Mouse (Mus musculus): ENCODE data around the gene Por. TPM values are rescaled to one million over a fixed set of nuclear protein-coding genes. Genes with fewer than 3 reads are reported as not detected.

Gene Por
- total RNA-seq (2021) (100 to 1,000 TPM; 265 to 364 TPM), polyA plus RNA-seq (2012; rRNA removed) (371 and 563 TPM in 2 replicates)
- long read RNA-seq, transcript Por-201 (16 exons, 2,636 nt): major isoform, 168 of 241 reads
- long read RNA-seq, partial matches to known transcripts: 41 of 241 reads
- long read RNA-seq, other reads (novel, unspliced or antisense): 32 of 241 reads

- DNase-seq: no peak
These were observed at the start of gene Por for GRCm38 (mm10) chr5:135669741-135670275. Gene Por, plus strand, starts transcription at chr5:135670033.

- DNase-seq: no peak
These were observed 49.3 kb upstream of the Por start for GRCm38 (mm10) chr5:135620526-135620925.

DNA sequence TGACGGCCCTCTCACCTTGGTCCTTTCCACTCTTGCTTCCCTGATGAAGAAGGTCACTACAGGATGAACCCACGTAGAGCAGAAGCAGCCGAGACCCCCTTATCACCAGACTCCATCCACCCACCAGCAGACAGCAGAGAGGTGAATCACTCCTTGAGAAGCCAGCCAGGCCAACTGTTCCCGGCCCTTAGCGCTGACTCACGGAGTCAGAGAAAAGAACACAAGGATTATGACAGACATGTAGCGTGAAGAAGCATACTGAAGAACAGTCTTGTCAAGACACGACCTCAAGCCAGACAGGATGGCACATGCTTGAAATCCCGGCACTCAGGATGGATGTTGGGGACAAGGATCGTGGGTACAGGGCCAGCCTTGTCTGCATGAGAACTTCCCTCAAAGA lies 48.1 kb upstream of the Por start:
- peak; percentile 66 for DNase-seq

GRCm38 (mm10) chr5:135623006-135623563 lies 46.7 kb upstream of the Por start:
- DNase-seq: no peak

- no peak for DNase-seq
These were observed 40.9 kb upstream of the Por start for GRCm38 (mm10) chr5:135628916-135629315.

DNA sequence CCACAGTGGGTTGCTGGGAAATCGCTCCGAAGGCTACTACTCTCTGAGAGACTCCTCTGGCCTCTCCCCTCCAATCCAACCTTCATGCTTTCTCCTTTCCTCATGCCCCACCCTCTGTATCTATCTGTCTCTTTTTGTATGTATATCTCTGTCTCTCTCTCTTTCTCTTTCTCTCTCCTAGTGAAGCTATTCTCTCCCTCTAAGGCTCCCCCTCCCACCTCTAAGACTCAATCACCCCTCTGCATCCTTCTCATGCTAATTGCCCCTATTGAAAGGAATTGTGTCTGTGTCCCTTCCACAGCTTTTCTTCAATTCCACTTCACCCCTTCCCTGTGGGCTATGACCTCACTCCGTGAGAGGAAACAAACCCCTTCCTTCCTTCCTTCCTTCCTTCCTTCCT lies 40.4 kb upstream of the Por start:
- DNase-seq: no peak

DNA sequence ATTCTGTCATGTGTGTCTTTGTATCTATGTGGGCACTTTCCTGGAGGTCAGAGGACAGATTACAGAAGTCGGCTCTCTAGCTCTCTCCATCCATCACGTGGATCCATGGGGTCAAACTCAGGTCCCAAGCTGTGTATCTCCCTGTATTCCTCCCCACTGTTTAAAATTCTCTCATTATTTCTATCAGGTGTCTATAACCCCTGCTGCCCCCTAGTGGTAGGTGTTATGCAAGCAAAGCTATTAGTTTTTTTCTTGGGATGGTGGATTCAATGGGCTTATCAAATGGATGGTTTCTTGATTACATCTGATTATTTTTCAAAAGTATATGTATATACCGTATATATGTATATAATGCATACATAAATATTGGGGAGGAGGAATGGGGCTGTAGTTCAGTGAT lies 39.2 kb upstream of the Por start:
- peak; percentile 56 for DNase-seq

DNA sequence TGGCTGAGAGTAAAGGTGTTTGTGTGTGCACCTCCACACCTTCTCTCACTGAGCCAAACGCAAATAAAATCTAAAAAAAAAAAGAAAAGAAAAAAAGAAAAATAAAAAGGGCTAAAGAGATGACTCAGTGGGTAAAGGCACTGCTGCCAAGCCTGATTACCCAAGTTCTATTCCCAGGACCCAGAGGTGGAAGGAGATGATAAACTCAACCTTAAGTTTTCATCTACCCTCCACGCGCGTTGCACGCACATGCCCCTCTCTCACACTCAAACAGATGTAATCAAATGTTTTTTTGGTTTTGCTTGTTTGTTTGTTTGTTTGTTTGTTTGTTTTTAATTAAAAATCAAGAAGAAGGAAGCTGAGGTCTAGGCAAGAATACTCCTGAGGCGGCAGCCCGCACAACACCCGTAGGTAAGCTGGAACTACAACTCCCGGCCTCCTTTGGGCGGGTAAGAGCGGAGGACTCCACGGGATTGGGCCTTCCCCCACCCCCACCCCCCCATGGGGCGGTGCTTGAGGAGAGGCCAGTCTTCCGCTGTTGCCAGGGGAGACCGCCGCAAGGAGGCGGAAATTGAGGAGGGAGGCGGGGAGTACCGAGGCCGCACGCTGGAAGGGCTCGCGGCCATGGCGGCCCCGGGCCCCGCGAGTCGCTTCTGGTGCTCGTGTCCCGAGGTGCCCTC lies 37.6 kb upstream of the Por start, which contains the start of gene Rhbdd2:
Rhbdd2 (plus strand) TSS at position 502 of the 680 bp plus-strand sequence.
- DNase-seq: peak; percentile 99

- DNase-seq: no peak
These were observed 37.1 kb upstream of the Por start for GRCm38 (mm10) chr5:135632797-135633144.

DNA sequence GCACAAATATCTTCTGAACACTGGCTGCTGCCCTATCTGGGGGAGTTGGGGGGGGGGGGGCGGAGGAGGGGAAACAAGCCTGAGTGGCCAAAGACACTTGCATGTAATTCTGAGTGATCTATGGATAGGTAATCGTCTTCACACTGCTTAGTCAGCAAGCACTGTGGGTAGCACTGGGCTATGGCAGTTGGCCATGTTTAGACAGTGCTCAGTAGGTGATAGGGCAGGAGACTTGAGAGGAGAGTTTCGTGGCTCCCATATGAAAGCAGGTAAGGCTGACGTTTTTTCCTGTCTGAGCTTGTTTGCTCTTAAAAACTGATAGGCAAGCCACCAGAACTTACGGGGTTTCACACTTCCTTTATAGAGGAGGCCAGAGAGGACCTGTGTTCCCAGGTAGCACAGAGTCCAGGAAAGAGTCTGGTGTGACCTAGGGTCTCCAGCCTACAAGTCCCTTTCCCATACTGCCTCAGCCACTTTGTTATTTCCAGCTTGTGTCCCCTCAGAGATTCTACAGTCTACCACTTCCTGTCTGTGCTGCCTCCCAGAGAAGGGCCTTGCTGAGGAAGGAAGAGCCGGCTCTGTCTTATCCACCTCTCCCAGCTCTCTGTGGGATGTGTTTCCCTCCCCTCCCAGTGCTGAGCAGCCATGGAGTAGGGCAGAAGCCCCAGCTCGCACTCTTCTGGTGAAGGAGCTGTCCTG lies 29.9 kb upstream of the Por start:
- no peak for DNase-seq

- DNase-seq: no peak
These were observed 29.4 kb upstream of the Por start for GRCm38 (mm10) chr5:135640459-135640789.

DNA sequence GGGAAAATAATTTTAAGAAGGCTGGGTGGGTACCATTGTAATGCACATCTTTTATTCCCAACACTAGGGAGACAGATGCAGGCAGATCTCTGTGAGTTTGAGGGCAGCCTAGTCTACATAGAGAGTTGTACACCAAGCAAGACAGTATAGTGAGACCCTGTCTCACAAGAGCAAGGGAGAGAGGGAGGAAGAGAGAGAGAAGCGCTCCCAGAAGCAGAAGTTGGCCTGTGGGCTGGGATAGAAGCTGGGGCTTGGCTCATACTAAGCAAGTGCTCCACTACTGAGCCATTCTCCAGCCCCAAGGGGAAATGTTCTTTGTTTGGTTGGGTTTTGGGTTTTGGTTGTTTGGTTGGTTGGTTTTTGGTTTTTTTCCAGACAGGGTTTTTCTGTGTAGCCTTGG lies 28.8 kb upstream of the Por start:
- DNase-seq: no peak

GRCm38 (mm10) chr5:135642686-135643551 lies 26.9 kb upstream of the Por start:
- DNase-seq: peak; percentile 39

DNA sequence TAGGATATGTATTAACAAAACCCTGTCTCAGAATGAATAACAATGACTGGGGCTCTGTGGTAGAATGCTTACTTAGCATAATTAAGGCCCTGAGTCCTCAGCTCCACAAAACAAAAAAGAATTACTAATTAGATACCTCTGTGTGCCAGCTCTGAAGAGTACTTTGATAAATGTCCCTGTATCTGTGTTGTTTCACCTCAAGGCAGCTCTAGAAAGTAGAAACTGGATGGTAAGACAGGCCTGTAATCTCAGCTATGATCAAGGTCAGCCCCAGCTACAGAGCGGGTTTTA lies 26.3 kb upstream of the Por start:
- DNase-seq: no peak

DNA sequence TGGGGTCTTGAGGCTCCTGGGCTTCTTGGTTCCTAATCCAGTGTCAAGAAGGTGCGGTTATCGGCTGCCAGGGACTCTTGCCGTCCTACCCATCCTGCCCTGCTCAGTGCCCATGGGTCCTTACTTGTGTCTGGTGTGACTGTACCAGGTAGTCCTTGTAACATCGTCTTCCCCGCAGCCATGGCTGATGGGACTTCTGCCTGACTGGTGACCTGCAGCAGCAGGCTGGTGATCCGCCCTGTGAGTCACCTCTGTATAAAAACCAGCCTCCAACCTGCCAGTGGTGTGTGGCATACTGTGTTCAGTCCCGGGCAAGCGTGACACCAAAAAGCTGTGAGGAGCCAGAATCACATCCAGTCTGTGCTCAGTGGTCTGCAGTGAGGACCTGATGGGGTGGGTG lies 26.0 kb upstream of the Por start:
- peak; percentile 32 for DNase-seq

GRCm38 (mm10) chr5:135645330-135645729 lies 24.5 kb upstream of the Por start:
- DNase-seq: no peak

DNA sequence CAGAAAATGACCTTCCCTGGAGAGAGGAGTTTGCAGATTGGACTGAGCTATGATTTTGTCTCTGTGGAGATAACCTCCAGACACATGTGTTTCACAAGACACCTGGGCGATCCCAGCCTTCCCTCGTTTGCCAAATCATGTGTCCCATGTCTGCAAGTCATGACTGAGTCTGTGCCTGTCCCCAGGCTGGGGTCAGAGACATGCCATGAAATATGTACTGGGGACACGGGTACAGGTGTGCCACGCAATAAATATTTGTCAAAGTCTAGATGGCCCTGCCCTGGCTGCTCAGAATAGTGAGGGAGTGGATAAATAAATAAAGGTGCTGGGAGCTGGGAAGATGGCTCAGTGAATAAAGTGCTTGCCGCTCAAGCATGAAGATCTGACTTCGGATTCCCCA lies 23.8 kb upstream of the Por start:
- DNase-seq: no peak

GRCm38 (mm10) chr5:135648461-135649308 lies 21.1 kb upstream of the Por start:
- no peak for DNase-seq

GRCm38 (mm10) chr5:135649309-135649633 lies 20.6 kb upstream of the Por start:
- DNase-seq: no peak

DNA sequence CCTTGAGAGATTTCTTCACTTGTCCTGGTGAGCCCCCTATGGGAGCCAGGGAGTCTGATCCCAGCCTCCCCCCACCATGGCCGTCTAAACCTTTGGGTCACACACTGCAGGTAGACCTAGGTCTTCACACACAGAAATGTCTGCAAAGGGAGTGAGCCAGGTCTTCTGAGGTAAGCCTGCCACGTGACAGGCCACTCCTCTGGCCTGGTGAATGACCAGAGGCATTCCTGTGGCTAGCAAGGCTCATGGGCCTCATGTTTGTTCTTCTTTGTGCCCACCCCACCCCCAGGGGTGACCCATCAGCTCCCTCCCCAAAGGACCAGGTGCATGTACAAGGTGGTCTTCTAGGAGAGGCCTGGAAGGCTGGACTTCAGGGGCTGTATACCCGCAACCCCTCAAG lies 18.3 kb upstream of the Por start:
- no peak for DNase-seq

DNA sequence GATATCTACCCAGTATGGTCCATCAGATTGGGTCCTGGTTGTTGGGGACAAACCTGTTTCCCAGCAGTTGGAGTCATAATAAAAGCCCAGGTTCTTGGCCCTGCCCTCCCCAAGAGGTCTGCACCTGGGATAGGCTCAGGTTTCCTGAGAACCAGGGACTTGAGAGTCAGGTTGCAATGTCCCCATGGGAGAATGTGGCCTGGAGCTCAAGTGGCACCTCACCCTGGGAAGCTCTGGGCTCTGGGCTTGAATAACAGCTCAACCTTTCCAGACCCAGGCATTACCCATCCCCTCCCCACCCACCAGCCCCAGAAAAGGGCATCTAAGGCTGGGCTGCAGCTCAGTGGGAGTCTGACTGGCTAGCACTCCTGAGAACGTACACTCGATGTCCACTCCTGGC lies 16.6 kb upstream of the Por start:
- DNase-seq: no peak

- DNase-seq: no peak
These were observed 13.8 kb upstream of the Por start for GRCm38 (mm10) chr5:135656046-135656445.

All from adrenal gland, adult 2 months (tissue).